Mouse (Mus musculus) brain, adult 2 months (tissue): ENCODE results near the gene Ces2b.
"Not testable (repeated sequence)": the region's sequence is repeated elsewhere in the genome, so short reads cannot be mapped to it uniquely, and the experiment has no call there.

Experiments used
- DNase-seq: peaks from one replicate; pipeline ENCODE4 v3.0.0; 2011; ENCODE audit warnings: low read depth, low spot score

The Ces2b gene

GRCm38 (mm10) chr8:104831440-104831839, at the start of gene Ces2b:
Gene Ces2b (plus strand): TSS chr8:104831572.
- no peak for DNase-seq

GRCm38 (mm10) chr8:104787049-104787448, 44.3 kb upstream of the Ces2b start:
- peak; percentile 58 for DNase-seq

- no peak for DNase-seq
Observed at GRCm38 (mm10) chr8:104788929-104789328, 42.4 kb upstream of the Ces2b start.

- DNase-seq, result peak; percentile 8
Observed at GRCm38 (mm10) chr8:104789886-104790680, 41.3 kb upstream of the Ces2b start.

DNA sequence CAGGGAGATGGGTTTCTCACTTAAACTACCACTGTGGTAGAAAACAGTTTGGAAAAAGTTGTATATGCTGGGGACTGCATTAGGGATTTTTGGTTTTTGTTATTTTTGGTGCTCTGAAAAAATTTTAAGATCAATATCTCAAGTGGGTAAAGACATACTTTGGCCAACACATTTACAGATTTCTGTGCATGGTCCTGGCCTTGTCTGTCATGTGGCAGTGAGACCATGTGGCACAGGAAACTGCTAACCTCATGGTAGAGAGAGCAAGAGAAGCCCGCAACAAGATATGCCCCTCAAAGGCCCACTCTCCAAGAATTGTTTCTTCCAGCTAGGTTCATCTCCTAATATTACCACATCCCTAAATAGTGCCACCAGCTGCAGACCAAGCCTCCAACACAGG, 32.0 kb upstream of the Ces2b start:
- no peak for DNase-seq

DNA sequence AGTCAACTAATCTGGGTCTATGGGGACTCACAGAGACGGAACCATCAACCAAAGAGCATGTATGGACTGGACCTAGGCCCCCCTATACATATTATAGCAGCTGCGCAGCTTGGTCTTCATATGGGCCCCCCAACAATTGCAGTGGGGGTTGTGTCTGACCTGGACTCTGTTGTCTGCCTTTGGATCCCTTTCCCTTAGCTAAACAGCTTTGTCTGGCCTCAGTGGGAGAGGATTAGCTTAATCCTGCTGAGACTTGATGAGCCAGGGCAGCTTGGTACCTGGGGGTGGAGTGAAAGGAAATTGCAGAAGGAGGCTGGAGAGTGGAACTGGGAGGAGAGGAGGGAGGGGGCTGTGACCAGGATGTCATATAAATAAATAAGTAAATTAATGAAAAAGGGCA, 25.2 kb upstream of the Ces2b start:
- DNase-seq, result no peak

- peak; percentile 81 for DNase-seq
Observed at GRCm38 (mm10) chr8:104808542-104809413, 22.6 kb upstream of the Ces2b start.

- DNase-seq, result no peak
Observed at GRCm38 (mm10) chr8:104809436-104809835, 21.9 kb upstream of the Ces2b start.

DNA sequence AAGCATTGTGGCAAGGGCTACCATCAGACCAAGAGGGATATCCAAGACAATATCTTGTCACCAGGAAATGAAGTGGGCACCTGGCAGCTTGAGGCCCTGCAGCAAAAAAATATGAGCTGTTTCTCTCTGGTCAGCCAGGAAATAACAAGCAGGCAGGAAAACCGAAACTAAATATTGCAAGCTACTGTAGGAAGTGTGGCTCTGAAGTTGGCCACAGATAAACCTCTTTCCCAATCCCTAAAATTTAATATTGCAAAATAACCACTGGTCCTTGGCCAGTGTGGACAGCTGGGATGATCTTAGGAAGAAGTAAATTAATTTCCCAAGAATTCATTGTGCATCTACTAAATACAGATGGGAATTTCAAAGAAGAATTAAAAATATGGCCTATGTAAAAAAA, 4.5 kb upstream of the Ces2b start:
- no peak for DNase-seq

DNA sequence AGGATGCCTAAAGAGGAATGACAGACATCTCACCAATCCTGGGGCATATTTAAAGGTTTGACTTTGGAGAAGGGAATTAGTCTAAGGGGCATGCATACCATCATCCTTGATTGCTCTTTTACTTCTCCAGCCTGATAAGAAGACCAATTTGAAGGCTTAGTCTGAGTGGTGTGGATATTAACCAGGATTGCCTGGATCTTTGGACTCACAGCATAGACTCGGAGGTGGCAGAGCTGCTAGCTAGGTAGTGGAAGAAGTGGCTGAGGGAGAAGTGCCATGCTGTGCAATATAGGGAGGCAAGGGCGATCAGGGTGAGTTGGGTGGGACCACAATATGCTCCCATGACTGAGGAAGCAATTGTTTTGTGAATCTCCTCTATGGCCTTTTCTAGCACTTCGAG, 3.2 kb upstream of the Ces2b start:
- no peak for DNase-seq

- DNase-seq, result no peak
Observed at GRCm38 (mm10) chr8:104841360-104842078, 10.1 kb downstream of the Ces2b start.

DNA sequence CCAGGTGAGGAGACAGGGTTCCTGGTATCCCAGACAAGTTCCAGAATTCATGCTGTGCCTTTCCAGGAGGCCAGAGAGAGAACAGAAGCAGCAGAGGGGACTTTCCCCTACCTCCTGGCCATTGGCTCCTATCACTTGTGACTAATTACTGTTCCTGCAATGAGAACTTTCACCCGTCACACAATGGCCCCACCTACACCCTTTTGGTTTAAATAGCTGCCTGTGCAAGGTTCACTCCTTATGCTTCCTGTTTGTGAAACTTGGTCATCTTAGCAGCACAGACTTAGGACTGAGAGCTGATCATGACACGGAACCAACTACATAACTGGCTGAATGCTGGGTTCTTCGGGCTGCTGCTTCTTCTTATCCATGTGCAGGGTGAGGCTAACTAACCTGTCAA, 15.5 kb downstream of the Ces2b start, which contains the start of gene Ces2c:
Ces2c (plus strand) TSS at position 238 of the 400 bp plus-strand sequence.
- DNase-seq, result no peak

DNA sequence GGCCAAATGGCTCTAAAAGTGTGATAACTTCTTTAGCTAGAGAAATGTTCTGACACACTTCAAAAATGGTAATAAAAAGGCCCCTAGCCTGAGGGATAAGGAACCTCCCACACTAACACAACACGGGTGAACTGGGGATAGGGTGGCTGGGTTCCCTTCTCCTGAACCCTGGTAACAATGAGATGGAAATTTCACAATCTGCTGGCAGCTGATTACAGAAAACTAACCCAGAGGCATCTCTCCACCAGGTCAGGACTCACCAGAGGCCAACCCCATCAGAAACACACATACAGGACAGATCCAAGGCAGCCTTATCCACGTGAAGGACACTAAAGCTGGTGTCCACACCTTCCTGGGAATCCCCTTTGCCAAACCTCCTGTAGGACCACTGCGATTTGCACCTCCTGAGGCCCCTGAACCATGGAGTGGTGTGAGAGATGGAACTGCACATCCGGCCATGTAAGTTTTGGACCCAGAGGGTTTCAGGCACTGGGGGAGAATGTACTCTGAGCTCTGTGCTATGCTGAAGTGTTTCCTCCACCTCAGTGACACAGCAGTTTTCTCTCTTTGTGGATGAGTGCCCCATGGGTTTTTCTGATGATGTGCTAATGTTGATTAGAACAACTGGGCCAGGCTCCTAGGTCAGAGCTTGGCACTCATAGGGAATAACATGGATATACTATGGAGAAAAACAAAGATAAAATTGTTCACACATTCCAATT, 16.5 kb downstream of the Ces2b start:
- no peak for DNase-seq

DNA sequence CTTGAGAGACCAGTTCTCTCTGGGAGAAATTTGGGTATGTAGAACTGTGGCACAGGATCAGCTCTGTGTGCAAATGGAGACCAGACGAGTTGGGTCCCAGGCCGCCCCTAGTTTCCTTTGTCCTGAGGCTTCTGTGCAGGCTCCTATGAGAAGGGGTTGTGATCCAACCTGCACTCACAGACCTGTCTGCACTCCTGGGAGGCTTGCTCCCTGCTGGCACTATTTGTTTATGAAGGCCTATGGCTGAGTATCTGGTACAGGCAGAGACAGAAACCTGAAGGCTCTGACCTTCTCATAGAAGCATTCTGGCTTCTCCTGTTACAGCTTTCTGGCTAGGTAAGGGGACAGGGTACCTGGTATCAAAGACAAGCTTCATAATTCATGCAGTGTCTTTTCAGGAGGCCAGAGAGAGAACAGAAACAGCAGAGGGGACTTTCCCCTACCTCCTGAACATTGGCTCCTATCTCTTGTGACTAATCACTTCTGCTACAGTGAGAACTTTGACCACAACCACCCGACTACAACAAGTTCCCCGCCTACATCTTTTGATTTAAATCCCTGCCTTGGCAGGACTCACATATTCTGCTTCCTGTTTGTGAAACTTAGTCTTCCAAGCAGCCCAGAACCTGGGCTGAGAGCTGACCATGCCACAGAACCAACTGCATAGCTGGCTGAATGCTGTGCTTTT, 35.6 kb downstream of the Ces2b start:
- DNase-seq, result not testable (repeated sequence)

GRCm38 (mm10) chr8:104868876-104869275, 37.5 kb downstream of the Ces2b start:
- DNase-seq, result not testable (repeated sequence)

DNA sequence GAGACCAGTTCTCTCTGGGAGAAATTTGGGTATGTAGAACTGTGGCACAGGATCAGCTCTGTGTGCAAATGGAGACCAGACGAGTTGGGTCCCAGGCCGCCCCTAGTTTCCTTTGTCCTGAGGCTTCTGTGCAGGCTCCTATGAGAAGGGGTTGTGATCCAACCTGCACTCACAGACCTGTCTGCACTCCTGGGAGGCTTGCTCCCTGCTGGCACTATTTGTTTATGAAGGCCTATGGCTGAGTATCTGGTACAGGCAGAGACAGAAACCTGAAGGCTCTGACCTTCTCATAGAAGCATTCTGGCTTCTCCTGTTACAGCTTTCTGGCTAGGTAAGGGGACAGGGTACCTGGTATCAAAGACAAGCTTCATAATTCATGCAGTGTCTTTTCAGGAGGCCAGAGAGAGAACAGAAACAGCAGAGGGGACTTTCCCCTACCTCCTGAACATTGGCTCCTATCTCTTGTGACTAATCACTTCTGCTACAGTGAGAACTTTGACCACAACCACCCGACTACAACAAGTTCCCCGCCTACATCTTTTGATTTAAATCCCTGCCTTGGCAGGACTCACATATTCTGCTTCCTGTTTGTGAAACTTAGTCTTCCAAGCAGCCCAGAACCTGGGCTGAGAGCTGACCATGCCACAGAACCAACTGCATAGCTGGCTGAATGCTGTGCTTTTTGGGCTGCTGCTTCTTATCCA, 55.0 kb downstream of the Ces2b start:
- not testable (repeated sequence) for DNase-seq
